Mouse (Mus musculus) embryonic stem cell, embryonic (primary cell): ENCODE results near the gene Dnah1.

Source experiments
- CTCF ChIA-PET, 4 experiments: fragments of 300-600 bp in 2 of 4; fragments of 350-600 bp in 2 of 4; sonication (Branson Sonifier 250); formaldehyde crosslinking; loops; one replicate each; lab custom pipeline; 2022; ENCODE audit warnings: inconsistent platforms in 2 of 4; lab: Charles Lee
- POLR2A ChIA-PET, 4 experiments: fragments of 300-600 bp in 2 of 4; fragments of 350-600 bp in 2 of 4; sonication (Branson Sonifier 250); formaldehyde crosslinking; loops; one replicate each; lab custom pipeline; 2022; ENCODE audit warnings: antibody characterized with exemption in 4 of 4, inconsistent platforms in 1 of 4; lab: Charles Lee

The Dnah1 gene

DNA sequence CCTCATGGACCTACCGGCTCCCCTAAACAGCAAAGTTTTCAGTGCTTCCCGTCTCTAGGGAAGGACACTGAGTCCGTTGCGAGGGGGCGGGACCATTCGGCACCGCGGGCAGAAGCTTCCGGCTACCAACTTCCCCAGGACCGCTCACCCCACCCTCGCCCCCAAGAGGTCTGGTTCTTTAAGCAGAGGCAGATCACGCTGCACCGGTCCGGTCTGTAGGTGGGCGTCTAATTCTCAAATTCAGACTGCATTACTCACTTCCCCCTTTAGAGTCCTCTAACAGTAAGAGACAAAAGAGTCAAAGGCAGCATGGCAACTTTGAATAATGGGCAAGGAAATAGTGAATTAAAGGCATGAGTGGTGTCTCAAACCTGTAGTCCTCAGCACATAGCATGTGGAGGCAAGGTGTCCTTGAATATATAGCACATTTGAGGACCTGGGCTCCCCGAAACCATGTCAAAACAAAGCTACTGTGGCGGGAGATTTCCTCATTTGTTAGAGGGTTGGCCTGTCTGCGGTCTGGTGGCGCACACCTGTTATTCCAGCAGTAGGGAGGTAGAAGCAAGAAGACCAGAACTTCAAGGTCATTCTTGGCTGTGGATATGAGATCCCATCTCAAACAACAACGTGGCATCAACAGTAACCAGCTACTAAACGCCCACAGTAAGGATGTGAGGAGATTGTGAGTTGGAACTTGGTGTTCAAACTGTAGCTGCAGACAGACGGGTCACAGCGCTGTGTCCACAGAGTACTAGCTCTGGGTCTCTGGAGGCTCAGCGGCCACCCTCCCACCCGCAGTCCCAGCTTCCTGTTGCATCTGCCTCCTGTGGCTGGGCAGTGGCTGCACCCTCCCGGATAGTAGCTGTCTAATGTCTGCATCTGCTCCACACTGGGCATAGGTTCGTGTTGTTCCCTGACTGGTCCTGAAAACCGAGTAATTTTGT, at the start of gene Dnah1:
Gene Dnah1, minus strand, starts transcription at position 48 of the 944 bp plus-strand sequence.
- ChIA-PET CTCF (interaction anchor here (0.6 to 3.6 kb wide), 23 partner anchors 8 to 1871 kb away, joined by 3 to 16 read pairs (median 3); partner anchors contain the start of gene Capn7 (in 1 of the 4)), POLR2A (interaction anchor here in 3 of 4 experiments (0.5 to 2.0 kb wide), 8 partner anchors 11 to 1549 kb away, joined by 3 to 10 read pairs (median 4); partner anchors contain the start of gene Capn7 (in 2 of the 3))

DNA sequence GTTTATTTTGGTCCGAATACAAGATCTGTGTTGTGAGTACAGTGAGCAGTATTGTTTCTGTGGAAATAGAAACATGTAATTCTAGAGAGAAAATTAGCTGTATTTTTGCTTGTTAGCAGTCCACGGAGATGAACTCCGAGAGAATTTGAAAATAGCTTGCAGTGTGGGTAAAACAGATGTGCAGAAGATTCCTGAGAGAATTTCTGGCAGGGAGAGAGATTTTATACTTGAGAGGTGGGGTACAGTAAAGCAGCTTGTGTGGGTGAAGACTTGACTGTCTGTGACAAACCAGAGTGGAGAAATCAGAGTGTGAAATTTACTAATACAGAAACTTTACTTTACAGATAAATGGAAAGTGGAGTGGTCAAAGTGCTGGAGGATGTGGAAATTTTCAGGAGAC, 45.7 kb upstream of the Dnah1 start:
- CTCF ChIA-PET: interaction anchor here in 2 of 4 experiments (0.6 to 0.9 kb wide), 3 partner anchors 17 to 95 kb away, joined by 3 read pairs; no protein-coding TSS in a partner anchor
- POLR2A ChIA-PET: interaction anchor here in 1 of 4 experiments (0.6 to 1.7 kb wide), 4 partner anchors 16 to 640 kb away, joined by 3 to 4 read pairs (median 4); partner anchors contain the start of gene Capn7

DNA sequence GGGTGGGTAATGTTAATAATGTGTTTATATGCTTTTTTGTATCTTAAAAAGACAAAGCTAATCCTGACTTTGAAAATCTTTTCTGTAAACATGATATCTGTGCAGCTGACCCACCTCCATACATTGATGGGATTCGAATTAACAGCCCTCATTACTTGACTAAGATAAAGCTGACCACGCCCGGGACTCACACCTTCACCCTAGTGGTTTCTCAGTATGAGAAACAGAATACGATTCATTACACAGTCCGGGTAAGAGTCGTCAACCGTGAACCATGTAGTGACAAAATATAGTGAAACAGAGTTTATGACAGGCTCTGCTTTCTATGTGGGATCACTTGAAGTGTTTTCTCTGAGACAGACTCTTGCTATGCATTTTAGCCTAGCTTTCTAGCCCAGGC, 44.3 kb upstream of the Dnah1 start:
- CTCF ChIA-PET: no interaction called here
- POLR2A ChIA-PET: interaction anchor here in 1 of 4 experiments (0.6 to 0.8 kb wide), 2 partner anchors 10 to 70 kb away, joined by 3 read pairs; no protein-coding TSS in a partner anchor

DNA sequence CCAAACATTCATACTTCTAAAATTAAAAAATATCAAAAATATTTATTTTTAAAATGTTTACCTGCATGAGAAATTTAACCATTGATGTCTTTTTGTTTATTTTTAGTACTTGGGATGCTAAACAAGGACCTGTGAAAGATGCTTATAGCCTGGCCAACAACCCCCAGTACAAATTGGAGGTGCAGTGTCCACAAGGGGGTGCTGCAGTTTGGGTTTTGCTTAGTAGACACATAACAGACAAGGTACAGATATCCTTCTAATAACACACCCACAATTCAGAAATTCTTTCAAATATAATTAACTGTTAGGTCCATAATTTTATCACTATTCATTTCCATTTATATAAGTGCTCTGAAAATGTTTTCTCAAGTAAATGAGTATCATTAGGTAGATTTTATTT, 41.7 kb upstream of the Dnah1 start:
- POLR2A ChIA-PET: no interaction called here
- CTCF ChIA-PET: interaction anchor here (0.6 to 1.6 kb wide), 8 partner anchors 74 to 484 kb away, joined by 3 to 12 read pairs (median 6); no protein-coding TSS in a partner anchor

GRCm38 (mm10) chr14:31364589-31364988, 40.9 kb upstream of the Dnah1 start:
- ChIA-PET CTCF (interaction anchor here (0.6 to 1.6 kb wide), 16 partner anchors 12 to 483 kb away, joined by 3 to 12 read pairs (median 4); no protein-coding TSS in a partner anchor), POLR2A (interaction anchor here in 3 of 4 experiments (0.6 to 1.5 kb wide), 3 partner anchors 13 to 39 kb away, joined by 3 to 4 read pairs (median 3); partner anchors contain the start of gene Capn7 (in 1 of the 3))

- ChIA-PET POLR2A (interaction anchor here in 2 of 4 experiments (0.7 to 1.3 kb wide), 3 partner anchors 14 to 234 kb away, joined by 3 to 6 read pairs (median 3); no protein-coding TSS in a partner anchor), CTCF (interaction anchor here in 1 of 4 experiments (1.2 kb wide), 1 partner anchor 242 kb away, joined by 7 read pairs; no protein-coding TSS in a partner anchor)
Measured at GRCm38 (mm10) chr14:31362236-31362635, 38.5 kb upstream of the Dnah1 start.

DNA sequence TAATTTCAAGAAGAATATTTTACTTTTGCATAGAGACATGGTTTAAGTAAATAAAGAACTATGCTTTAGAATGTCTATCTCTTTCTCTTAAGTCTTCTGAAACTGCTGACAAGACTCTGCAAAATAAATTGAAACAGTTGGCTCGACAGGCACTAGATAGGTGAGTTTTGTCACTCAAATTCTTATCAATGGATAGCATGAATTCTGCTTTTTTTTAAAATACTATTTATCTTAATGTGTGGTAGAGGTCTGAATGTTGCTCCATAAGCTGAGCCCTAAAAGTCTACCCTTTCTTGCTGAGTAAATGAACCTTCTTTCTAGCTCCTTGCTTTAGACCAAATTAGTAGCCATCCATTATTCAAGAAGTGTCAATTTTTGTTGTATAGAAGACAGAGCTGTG, 21.7 kb upstream of the Dnah1 start:
- ChIA-PET CTCF (interaction anchor here in 1 of 4 experiments (1.4 kb wide), 1 partner anchor 127 kb away, joined by 8 read pairs; no protein-coding TSS in a partner anchor), POLR2A (no interaction called here)

- POLR2A ChIA-PET: interaction anchor here in 1 of 4 experiments (0.8 kb wide), 2 partner anchors 35 to 130 kb away, joined by 3 read pairs; no protein-coding TSS in a partner anchor
- CTCF ChIA-PET: interaction anchor here in 1 of 4 experiments (0.9 kb wide), 1 partner anchor 129 kb away, joined by 6 read pairs; no protein-coding TSS in a partner anchor
Measured at GRCm38 (mm10) chr14:31343241-31343640, 19.5 kb upstream of the Dnah1 start.

GRCm38 (mm10) chr14:31337947-31338346, 14.3 kb upstream of the Dnah1 start:
- ChIA-PET POLR2A (interaction anchor here in 3 of 4 experiments (0.5 to 1.6 kb wide), 4 partner anchors 11 to 679 kb away, joined by 3 to 6 read pairs (median 4); no protein-coding TSS in a partner anchor), CTCF (interaction anchor here in 1 of 4 experiments (0.5 kb wide), 1 partner anchor 12 kb away, joined by 3 read pairs; no protein-coding TSS in a partner anchor)

DNA sequence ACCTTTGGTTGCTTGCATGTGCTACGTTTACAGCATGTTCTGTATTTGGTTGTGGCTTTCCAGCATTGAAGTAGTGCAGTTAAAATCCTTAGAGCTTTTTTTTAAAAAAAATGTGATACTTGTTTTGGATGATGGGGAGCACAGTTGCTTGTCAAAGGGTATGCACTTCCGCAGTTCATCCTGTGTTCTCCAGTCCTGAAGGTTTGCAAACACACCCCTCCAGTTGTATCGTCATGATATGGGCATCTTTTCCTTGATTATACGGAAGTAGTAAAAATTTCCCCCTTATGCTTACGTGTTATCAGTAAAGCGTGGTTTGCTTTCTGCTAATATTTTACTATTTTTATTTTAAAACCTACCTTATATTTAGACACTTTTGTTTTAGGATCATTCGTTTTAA, 13.7 kb upstream of the Dnah1 start:
- CTCF ChIA-PET: no interaction called here
- POLR2A ChIA-PET: interaction anchor here in 1 of 4 experiments (1.8 kb wide), 1 partner anchor 13 kb away, joined by 5 read pairs; the partner anchor contains the start of gene Dnah1

DNA sequence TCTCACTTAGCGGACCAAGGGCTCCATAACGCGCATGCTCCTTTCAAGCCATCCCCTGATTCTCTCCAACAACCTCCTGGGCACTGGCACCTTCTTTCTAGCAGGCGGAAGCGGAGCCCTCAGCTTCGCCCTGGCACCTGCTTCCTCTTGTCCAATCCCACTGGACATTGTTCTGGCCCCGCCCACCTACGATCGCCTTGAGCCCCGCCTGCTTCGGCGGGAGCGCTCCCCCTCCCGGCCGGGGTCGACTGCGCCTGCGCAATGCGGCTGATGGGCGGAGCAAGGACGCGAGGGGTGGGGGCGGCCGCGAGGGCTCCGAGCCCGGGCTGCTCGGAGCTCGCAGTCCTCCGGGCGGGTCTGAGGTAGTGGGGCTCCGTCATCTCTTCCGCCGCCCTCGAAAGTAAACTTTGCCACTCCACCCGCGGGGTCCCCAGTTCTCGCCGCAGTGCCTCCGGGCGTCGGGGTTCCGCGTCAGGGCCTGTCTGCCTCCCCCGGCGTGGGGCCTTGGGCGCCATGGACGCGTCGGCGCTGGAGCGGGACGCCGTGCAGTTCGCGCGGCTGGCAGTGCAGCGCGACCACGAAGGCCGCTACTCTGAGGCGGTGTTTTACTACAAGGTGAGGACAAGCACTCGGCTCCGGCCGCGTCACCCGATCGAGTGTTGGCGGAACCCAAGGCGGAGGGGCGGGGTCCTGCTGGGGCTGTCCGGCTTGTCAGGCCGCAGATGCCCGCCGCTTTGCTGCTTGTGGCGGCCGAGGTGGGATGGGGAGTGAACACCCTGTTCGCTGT, 12.9 kb upstream of the Dnah1 start, which contains the start of gene Capn7:
Gene Capn7, plus strand, starts transcription at position 270 of the 787 bp plus-strand sequence.
- ChIA-PET CTCF (interaction anchor here in 3 of 4 experiments (0.5 to 3.6 kb wide), 7 partner anchors 11 to 136 kb away, joined by 3 to 16 read pairs (median 4); partner anchors contain the start of gene Dnah1 (in 1 of the 3)), POLR2A (interaction anchor here (0.5 to 2.0 kb wide), 19 partner anchors 11 to 305 kb away, joined by 3 to 10 read pairs (median 3); partner anchors contain the start of genes Dnah1 (in 2 of the 4), Btd (in 1 of the 4), Gm49387 (in 1 of the 4) and Hacl1 (in 1 of the 4))

GRCm38 (mm10) chr14:31335765-31336164, 12.1 kb upstream of the Dnah1 start:
- ChIA-PET POLR2A (interaction anchor here in 3 of 4 experiments (0.5 to 2.0 kb wide), 16 partner anchors 10 to 305 kb away, joined by 3 to 10 read pairs (median 3); partner anchors contain the start of genes Dnah1 (in 2 of the 3), Btd (in 1 of the 3), Gm49387 (in 1 of the 3) and Hacl1 (in 1 of the 3)), CTCF (interaction anchor here in 3 of 4 experiments (0.5 to 3.6 kb wide), 6 partner anchors 10 to 137 kb away, joined by 3 to 16 read pairs (median 4); partner anchors contain the start of gene Dnah1 (in 1 of the 3))

DNA sequence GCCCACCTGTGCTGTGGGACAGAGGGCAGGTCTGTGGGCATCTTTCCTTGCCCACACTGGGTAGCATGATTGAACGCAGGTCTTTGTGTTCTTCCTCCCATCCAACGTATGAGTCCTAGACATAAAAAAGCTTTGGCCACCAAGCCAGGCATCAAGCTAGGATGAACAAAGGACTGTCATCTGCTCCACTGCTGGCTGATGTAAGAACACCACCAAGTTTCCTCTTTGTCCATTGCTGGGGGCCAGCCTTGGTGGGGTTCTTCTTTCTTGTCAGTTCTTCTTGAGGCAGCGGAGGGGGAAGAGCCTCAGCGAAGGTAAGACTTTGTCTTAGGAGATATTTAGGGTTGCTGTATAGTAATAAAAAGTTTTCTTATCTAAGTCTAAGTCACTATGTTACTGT, 7.3 kb upstream of the Dnah1 start:
- CTCF ChIA-PET: interaction anchor here in 2 of 4 experiments (0.6 to 0.9 kb wide), 2 partner anchors 26 to 142 kb away, joined by 8 read pairs; no protein-coding TSS in a partner anchor
- POLR2A ChIA-PET: no interaction called here

- POLR2A ChIA-PET: interaction anchor here in 1 of 4 experiments (0.7 kb wide), 1 partner anchor 147 kb away, joined by 6 read pairs; no protein-coding TSS in a partner anchor
- CTCF ChIA-PET: interaction anchor here in 3 of 4 experiments (0.6 to 1.2 kb wide), 3 partner anchors 11 to 57 kb away, joined by 3 to 6 read pairs (median 3); no protein-coding TSS in a partner anchor
Measured at GRCm38 (mm10) chr14:31329741-31330140, 6.0 kb upstream of the Dnah1 start.

DNA sequence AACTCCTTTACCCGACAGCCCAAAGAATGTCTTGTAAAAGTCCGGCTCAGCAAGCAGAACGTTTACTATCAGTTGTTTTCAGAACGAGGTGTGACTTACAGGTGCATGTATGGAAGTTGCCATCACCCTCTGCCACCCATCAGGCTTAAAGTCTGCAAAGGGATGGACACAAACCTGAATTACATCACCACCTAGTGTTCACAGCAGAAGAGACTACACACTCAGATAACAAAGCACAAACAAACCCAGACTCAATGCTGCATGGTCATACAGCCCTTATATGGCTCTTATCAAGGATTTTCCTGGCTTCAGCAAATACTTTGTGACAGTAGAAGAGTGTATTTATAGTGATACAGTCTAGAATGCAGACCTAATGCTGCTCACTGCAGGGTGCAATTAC, 4.0 kb upstream of the Dnah1 start:
- ChIA-PET POLR2A (no interaction called here), CTCF (no interaction called here)

GRCm38 (mm10) chr14:31327196-31327595, 3.5 kb upstream of the Dnah1 start:
- ChIA-PET CTCF (interaction anchor here in 1 of 4 experiments (0.5 kb wide), 1 partner anchor 91 kb away, joined by 5 read pairs; no protein-coding TSS in a partner anchor), POLR2A (interaction anchor here in 1 of 4 experiments (0.6 kb wide), 1 partner anchor 8 kb away, joined by 3 read pairs; no protein-coding TSS in a partner anchor)
